Mouse (Mus musculus): Measurements from ENCODE around the gene 1700029F12Rik. TPM values are rescaled to one million over a fixed set of nuclear protein-coding genes. Genes with fewer than 3 reads are reported as not detected.

1700029F12Rik gene
- total and polyA plus RNA-seq, 3 experiments: not detected

- Histone ChIP-seq H3K27me3 (replicated peaks) (no peaks in the 10 kb centered on the region), H3K79me2 (replicated peaks; ENCODE audit: control insufficient read depth, extremely low read depth, insufficient read depth, poor library complexity, severe bottlenecking) (no peaks in the 10 kb centered on the region), H3K27ac (ENCODE audit: insufficient read depth, low read depth) (no peak overlapping the region), H3K9me3 (replicated peaks; ENCODE audit: low read length) (peaks cover 6% of the 10 kb centered on the region), H3K4me1 (ENCODE audit: control insufficient read depth in 1 of 2, insufficient read depth in 2 of 2) (no peaks in the 10 kb centered on the region), H3K4me2 (ENCODE audit: insufficient read depth, low read depth, poor library complexity, severe bottlenecking) (no peak overlapping the region), H3K4me3 (replicated peaks in 1 of 3; ENCODE audit: low read depth in 2 of 3, low read length in 2 of 3, poor library complexity in 1 of 3) (no peak overlapping the region), H3K9ac (ENCODE audit: insufficient read depth, low read depth) (no peak overlapping the region), H3K36me3 (replicated peaks in 1 of 2; ENCODE audit: control insufficient read depth in 1 of 2, insufficient read depth in 1 of 2, low read length in 1 of 2) (no peaks in the 10 kb centered on the region)
- dilution Hi-C loops (cut with MboI; ENCODE audit: extremely low pct_ligation_motif_present, extremely low pct_unique_long_range_greater_than_20kb, low sequenced_read_pairs): no loop called here
- DNase-seq (ENCODE audit: extremely low read depth): no peak
- in situ Hi-C loops (cut with MboI; ENCODE audit: low pct_ligation_motif_present, low pct_unique_long_range_greater_than_20kb, low sequenced_read_pairs): no loop called here
- TF ChIP-seq PAX5 (IDR thresholded peaks at IDR 0.05; ENCODE audit: low read length) (no peak), MAX (IDR thresholded peaks at IDR 0.05; ENCODE audit: low read length) (no peak), CTCF (conservative IDR thresholded peaks at IDR 0.05 in 1 of 2, IDR thresholded peaks at IDR 0.05 in 1 of 2; ENCODE audit: low read depth in 2 of 2, low read length in 2 of 2) (no peak), MXI1 (IDR thresholded peaks at IDR 0.05; ENCODE audit: low read depth, low read length) (no peak), ZMIZ1 (IDR thresholded peaks at IDR 0.05; ENCODE audit: low read depth, low read length) (no peak), IRF4 (IDR thresholded peaks at IDR 0.05; ENCODE audit: low read depth, low read length) (no peak), SIN3A (IDR thresholded peaks at IDR 0.05; ENCODE audit: low read length) (no peak), JUN (IDR thresholded peaks at IDR 0.05; ENCODE audit: insufficient read depth, low read depth, low read length) (no peak), SMC3 (IDR thresholded peaks at IDR 0.05; ENCODE audit: low read depth, low read length) (no peak)
These were observed 36.9 kb upstream of the 1700029F12Rik start for GRCm38 (mm10) chr13:97070931-97071625.

- Histone ChIP-seq H3K4me2 (ENCODE audit: insufficient read depth, low read depth, poor library complexity, severe bottlenecking) (no peak overlapping the region), H3K9ac (ENCODE audit: insufficient read depth, low read depth) (no peak overlapping the region), H3K27ac (ENCODE audit: insufficient read depth, low read depth) (no peak overlapping the region), H3K4me3 (replicated peaks in 1 of 3; ENCODE audit: low read depth in 2 of 3, low read length in 2 of 3, poor library complexity in 1 of 3) (no peak overlapping the region), H3K27me3 (replicated peaks) (no peaks in the 10 kb centered on the region), H3K36me3 (replicated peaks in 1 of 2; ENCODE audit: control insufficient read depth in 1 of 2, insufficient read depth in 1 of 2, low read length in 1 of 2) (no peaks in the 10 kb centered on the region), H3K9me3 (replicated peaks; ENCODE audit: low read length) (peaks cover 6% of the 10 kb centered on the region), H3K79me2 (replicated peaks; ENCODE audit: control insufficient read depth, extremely low read depth, insufficient read depth, poor library complexity, severe bottlenecking) (no peaks in the 10 kb centered on the region), H3K4me1 (ENCODE audit: control insufficient read depth in 1 of 2, insufficient read depth in 2 of 2) (peaks cover 0 to 5% of the 10 kb centered on the region in 2 experiments; a peak in 2 of 4 replicates)
- dilution Hi-C loops (cut with MboI; ENCODE audit: extremely low pct_ligation_motif_present, extremely low pct_unique_long_range_greater_than_20kb, low sequenced_read_pairs) (no loop called here), in situ Hi-C loops (cut with MboI; ENCODE audit: low pct_ligation_motif_present, low pct_unique_long_range_greater_than_20kb, low sequenced_read_pairs) (no loop called here)
- TF ChIP-seq ZNF384 (IDR thresholded peaks at IDR 0.05; ENCODE audit: low read depth, low read length): no peak
- TF ChIP-seq MXI1 (IDR thresholded peaks at IDR 0.05; ENCODE audit: low read depth, low read length): no peak
- TF ChIP-seq MYC (IDR thresholded peaks at IDR 0.05; ENCODE audit: low read depth, low read length): no peak
- no peak for TF ChIP-seq JUN (IDR thresholded peaks at IDR 0.05; ENCODE audit: insufficient read depth, low read depth, low read length)
- no peak for DNase-seq (ENCODE audit: extremely low read depth)
These were observed 34.0 kb upstream of the 1700029F12Rik start for GRCm38 (mm10) chr13:97068151-97068550.

- Histone ChIP-seq H3K4me3 (replicated peaks in 1 of 3; ENCODE audit: low read depth in 2 of 3, low read length in 2 of 3, poor library complexity in 1 of 3) (no peak overlapping the region), H3K27me3 (replicated peaks) (no peaks in the 10 kb centered on the region), H3K79me2 (replicated peaks; ENCODE audit: control insufficient read depth, extremely low read depth, insufficient read depth, poor library complexity, severe bottlenecking) (no peaks in the 10 kb centered on the region), H3K4me1 (ENCODE audit: control insufficient read depth in 1 of 2, insufficient read depth in 2 of 2) (peaks cover 0 to 5% of the 10 kb centered on the region in 2 experiments; a peak in 2 of 4 replicates), H3K9ac (ENCODE audit: insufficient read depth, low read depth) (no peak overlapping the region), H3K36me3 (replicated peaks in 1 of 2; ENCODE audit: control insufficient read depth in 1 of 2, insufficient read depth in 1 of 2, low read length in 1 of 2) (no peaks in the 10 kb centered on the region), H3K27ac (ENCODE audit: insufficient read depth, low read depth) (no peak overlapping the region), H3K4me2 (ENCODE audit: insufficient read depth, low read depth, poor library complexity, severe bottlenecking) (no peak overlapping the region), H3K9me3 (replicated peaks; ENCODE audit: low read length) (peaks cover 6% of the 10 kb centered on the region)
- no peak for DNase-seq (ENCODE audit: extremely low read depth)
- in situ Hi-C loops (cut with MboI; ENCODE audit: low pct_ligation_motif_present, low pct_unique_long_range_greater_than_20kb, low sequenced_read_pairs) (no loop called here), dilution Hi-C loops (cut with MboI; ENCODE audit: extremely low pct_ligation_motif_present, extremely low pct_unique_long_range_greater_than_20kb, low sequenced_read_pairs) (no loop called here)
- no peak for TF ChIP-seq IRF4 (IDR thresholded peaks at IDR 0.05; ENCODE audit: low read depth, low read length)
These were observed 33.5 kb upstream of the 1700029F12Rik start for GRCm38 (mm10) chr13:97067691-97068090.

Measured in CH12.LX (cell line).